Mouse (Mus musculus) granulocyte monocyte progenitor cell, adult 5-6 weeks (primary cell): ENCODE measurements around the gene Mrpl36. TPM values are rescaled to one million over a fixed set of nuclear protein-coding genes. Genes with fewer than 3 reads are reported as not detected.

Experiments
- ATAC-seq: replicated peaks from 2 replicates; pipeline ENCODE4 v1.8.0; 2016; ENCODE audit warnings: mild to moderate bottlenecking, moderate TSS enrichment, inconsistent platforms; ENCODE audit not compliant: poor library complexity, severe bottlenecking
- total RNA-seq, 2 experiments: library from RNA; stranded (forward) in 1 of 2; stranded (reverse) in 1 of 2; fragments of 200-712, 200-1000 nt in 1 of 2; fragments of >200 nt in 1 of 2; fragmentation: Nextera tagmentation in 1 of 2; gene quantifications; 2 replicates each; pipeline ENCODE4 v1.2.3; 2014 to 2017

Mrpl36 gene
- total RNA-seq, 2 experiments from 2014 or later = 37.9 to 97.8 TPM

- ATAC-seq = no peak
These were observed 17.8 kb downstream of the Mrpl36 start for GRCm38 (mm10) chr13:73346131-73346530.

DNA sequence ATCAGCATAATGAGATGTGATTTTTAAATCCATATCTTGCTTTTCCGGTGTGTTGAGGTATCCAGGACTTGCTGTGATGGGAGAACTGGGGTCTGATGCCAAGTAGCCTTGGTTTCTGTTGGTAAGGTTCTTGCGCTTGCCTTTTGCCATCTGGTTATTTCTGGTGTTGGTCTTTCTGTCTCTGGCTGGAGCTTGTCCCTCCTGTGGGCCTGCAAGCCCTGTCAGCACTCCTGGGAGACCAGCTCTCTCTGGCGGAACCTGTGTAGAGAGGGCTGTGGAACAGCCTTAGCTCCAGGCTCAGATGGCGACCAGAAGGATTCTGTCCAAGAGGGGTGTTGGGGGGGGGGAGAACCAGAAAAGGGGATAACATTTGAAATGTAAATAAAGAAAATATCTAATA is 18.4 kb downstream of the Mrpl36 start:
- ATAC-seq = no peak

- ATAC-seq = no peak
These were observed 18.9 kb downstream of the Mrpl36 start for GRCm38 (mm10) chr13:73347171-73347570.

DNA sequence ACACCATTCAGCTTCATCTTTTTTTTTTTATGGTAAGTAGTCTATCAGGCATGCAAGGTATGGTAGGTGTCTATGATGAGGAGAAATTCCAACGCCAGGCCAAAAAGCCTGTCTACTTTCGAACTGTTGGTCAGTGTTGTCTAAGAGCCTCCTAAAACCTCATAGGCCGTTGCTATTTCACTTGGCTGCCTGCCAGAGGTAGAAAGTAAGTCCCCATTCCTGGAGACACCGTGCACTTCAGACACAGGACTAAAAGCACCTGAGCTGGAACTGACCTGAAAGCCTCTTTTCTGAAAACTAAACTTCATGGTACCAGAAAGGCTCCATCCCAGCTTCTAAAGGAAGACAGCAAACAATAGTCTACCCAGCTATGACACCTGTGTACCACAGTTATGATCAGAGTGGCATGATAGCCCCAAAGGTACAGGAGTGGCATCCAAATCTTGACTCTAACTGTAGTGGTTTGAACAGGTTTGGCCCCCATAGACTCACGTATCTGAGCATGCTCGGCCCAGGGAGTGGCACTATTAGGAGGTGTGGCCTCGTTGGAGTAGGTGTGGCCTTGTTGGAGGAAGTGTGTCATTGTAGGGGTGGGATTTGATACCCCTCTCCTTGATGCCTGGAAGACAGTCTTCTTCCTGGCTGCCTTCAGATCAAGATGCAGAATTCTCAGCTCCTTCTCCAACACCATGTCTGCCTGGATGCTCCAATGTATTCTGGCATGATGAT is 19.8 kb downstream of the Mrpl36 start:
- ATAC-seq = no peak

DNA sequence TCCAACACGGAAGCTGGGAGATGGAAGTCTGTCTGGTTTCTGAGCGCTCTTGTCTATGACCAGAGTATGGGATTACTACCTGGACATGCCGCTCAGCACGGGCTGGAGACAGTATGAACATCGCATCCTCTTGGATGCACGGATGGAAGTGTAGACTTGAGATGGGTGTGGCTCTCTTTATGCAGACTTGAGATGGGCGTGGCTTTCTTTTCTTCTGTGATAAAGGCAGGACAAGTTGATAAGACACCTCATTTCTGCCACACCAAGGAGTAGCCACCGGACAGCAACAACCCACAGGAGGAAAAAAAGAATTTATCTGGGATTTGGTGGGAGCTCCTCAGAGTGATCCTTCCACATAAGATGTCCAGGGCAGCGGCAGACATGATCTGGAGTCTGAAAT is 22.4 kb downstream of the Mrpl36 start:
- no peak for ATAC-seq

GRCm38 (mm10) chr13:73351910-73352309 is 23.6 kb downstream of the Mrpl36 start:
- ATAC-seq = no peak

DNA sequence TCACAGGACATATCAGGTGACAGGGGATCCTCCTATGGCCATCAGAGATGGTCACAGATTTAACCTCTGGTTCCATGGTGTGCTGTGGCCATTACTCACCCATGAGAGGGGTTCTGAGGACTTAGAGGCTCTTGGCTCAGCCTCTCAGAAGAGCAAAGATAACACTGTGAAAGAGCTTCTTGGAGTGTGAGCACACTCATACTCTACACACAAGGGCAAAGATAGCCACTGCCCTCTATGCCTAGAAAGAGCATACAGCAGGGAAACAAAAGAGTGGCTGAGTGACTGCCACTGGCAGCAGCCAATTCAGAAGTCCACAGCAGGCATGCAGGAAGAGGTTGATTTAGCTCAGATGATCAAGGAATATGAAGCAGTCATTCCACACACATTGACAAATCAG is 24.2 kb downstream of the Mrpl36 start:
- no peak for ATAC-seq

DNA sequence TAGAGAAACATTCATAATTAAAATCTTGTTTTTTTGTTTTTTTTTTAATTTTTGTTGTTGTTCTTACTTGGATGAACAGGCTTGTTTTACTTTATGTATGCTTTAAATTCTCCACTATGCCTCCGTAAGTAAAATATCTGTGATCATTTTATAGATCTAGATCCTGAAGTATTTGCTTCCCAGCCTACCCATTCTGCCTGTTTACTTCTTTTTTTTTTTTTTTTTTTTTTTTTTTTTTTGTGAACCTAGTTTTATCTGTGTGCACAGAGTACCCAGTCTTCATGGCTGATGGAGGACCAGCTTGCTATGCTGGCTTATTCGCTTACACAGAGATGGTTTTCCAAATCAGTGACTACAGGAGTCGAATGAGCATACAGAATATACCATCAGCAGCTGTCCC is 28.8 kb downstream of the Mrpl36 start:
- no peak for ATAC-seq

GRCm38 (mm10) chr13:73373367-73373766 is 45.1 kb downstream of the Mrpl36 start:
- ATAC-seq = no peak

GRCm38 (mm10) chr13:73374612-73375011 is 46.3 kb downstream of the Mrpl36 start:
- ATAC-seq = no peak

DNA sequence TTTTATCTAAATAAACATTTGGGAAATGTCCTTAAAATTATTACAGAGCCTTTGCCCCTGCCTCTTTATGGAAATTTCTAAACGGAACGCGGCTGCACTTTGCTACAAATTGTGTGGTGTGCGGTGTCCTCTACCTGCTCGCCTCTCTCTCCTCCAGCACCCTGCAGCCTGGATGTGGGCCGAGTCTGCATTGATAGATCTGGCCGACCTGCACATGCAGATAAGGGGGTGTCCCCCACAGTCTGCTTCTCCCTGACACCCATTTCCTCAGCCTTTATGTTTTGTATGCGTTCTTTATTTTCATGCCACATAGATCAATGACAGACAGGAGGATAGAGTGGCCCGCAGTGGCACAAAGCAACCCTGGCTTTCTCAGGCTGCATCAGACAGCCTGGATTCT is 49.3 kb downstream of the Mrpl36 start:
- ATAC-seq = no peak

Other genes with a start within 250 kb of the Mrpl36 start
- not detected in 2 replicates for gene Irx4, start 68.0 kb upstream of the Mrpl36 start, total RNA-seq (2014; fragmentation: Nextera tagmentation)
- gene Irx4, start 68.0 kb upstream of the Mrpl36 start, total RNA-seq (2017) = not detected in 2 replicates
- gene Ndufs6, start within 50 bp of the Mrpl36 start, total RNA-seq (2014; fragmentation: Nextera tagmentation) = 207 and 242 TPM in 2 replicates
- gene Ndufs6, start within 50 bp of the Mrpl36 start, total RNA-seq (2017) = 98.5 and 102 TPM in 2 replicates
- gene Lpcat1, start 138.7 kb downstream of the Mrpl36 start, total RNA-seq (2014; fragmentation: Nextera tagmentation) = 16.0 and 19.0 TPM in 2 replicates
- gene Lpcat1, start 138.7 kb downstream of the Mrpl36 start, total RNA-seq (2017) = 19.8 and 32.3 TPM in 2 replicates
- not detected in 2 replicates for gene Slc6a3, start 208.2 kb downstream of the Mrpl36 start, total RNA-seq (2014; fragmentation: Nextera tagmentation)
- gene Slc6a3, start 208.2 kb downstream of the Mrpl36 start, total RNA-seq (2017) = not detected in 2 replicates